Mouse (Mus musculus) thymus, adult 2 months (tissue): ENCODE measurements at regions not wholly inside any gene's neighbourhood (a gene's known extent, or its start where the extent isn't known, plus 50 kb on each side); places are given as distances from the start of the nearest gene placed in this dataset.
A peak's percentile ranks its signal among the peaks of the same experiment; 100 is the strongest.

Experiments
- DNase-seq: peaks from one replicate; pipeline ENCODE4 v3.0.0; 2021
- H3K27ac ChIP-seq: fragments of 200-500 bp; 2 replicates; pipeline ENCODE4 v1.5.1; 2012; ENCODE audit warnings: low read length, control low read depth; ENCODE audit not compliant: control insufficient read depth, insufficient read depth
- H3K27me3 ChIP-seq: fragments of 200-500 bp; 2 replicates; pipeline ENCODE4 v1.6.1; 2012; ENCODE audit warnings: mild to moderate bottlenecking, low read length, moderate library complexity, mixed read lengths; ENCODE audit not compliant: control insufficient read depth, insufficient read depth
- H3K36me3 ChIP-seq: fragments of 200-500 bp; 2 replicates; pipeline ENCODE4 v1.6.1; 2012; ENCODE audit warnings: mild to moderate bottlenecking, low read length, moderate library complexity; ENCODE audit not compliant: control insufficient read depth, insufficient read depth
- H3K4me1 ChIP-seq: fragments of 200-500 bp; replicated peaks from 2 replicates; pipeline ENCODE4 v1.6.1; 2012; ENCODE audit warnings: low read length; ENCODE audit not compliant: control insufficient read depth, insufficient read depth
- H3K4me3 ChIP-seq: fragments of 200-500 bp; 2 replicates; pipeline ENCODE4 v1.5.1; 2012; ENCODE audit warnings: mild to moderate bottlenecking, low read length, control low read depth, moderate library complexity; ENCODE audit not compliant: control insufficient read depth, insufficient read depth
- CTCF ChIP-seq: fragments of 200-500 bp; IDR thresholded peaks from 2 replicates; pipeline ENCODE4 v1.5.1; 2012; ENCODE audit warnings: mild to moderate bottlenecking, control low read depth, low read length, moderate library complexity, borderline replicate concordance; ENCODE audit not compliant: control insufficient read depth, poor library complexity, insufficient read depth; ENCODE audit errors: extremely low read depth
- POLR2A ChIP-seq: fragments of 200-500 bp; IDR thresholded peaks from 2 replicates; pipeline ENCODE4 v1.6.1; 2012; ENCODE audit warnings: mild to moderate bottlenecking, low read length, control low read depth, moderate library complexity; ENCODE audit not compliant: control insufficient read depth, poor library complexity, insufficient read depth; ENCODE audit errors: extremely low read depth
- WGBS: fragments of 180-500 bp; shearing (Covaris S2); methylation state at CpG from one replicate; pipeline ENCODE4 v1.1.7; 2018; 5-methylcytosine and 5-hydroxymethylcytosine counted together

DNA sequence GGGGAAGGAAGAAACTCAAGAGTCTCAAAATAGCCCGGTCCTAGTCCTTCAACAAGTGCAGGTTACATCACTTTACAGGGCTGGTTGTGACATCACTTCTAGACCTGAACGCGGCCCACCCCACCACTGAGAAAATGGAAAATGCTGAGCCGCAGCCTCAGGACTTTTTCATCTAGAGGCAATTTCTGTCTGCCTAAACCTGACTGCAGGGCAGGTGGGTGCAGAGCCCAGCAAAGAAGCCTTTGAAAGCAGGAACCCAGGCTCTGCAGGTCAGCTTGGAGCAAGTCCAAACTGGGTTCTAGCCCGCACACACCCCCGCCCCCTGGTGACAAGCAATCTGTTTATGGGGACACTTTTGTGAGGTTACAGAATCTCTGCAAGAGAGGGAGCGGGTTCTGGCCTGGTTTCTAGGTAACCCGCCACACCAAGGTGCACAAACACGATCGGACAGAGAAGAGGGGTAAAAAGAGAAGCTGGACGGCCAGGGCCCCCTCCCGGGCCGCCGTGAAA lies 96.7 kb downstream of the Tmco5 start:
- peaks cover 14% of the 10 kb centered on the region for H3K4me1 ChIP-seq
- peaks cover 3% of the 10 kb centered on the region; the same call in 1 of the 2 replicates for H3K27me3 ChIP-seq
- H3K27ac ChIP-seq, result no peak overlapping the region
- peak overlapping the region; percentile 36 for H3K4me3 ChIP-seq
- no peak for DNase-seq
- H3K36me3 ChIP-seq, result no peaks in the 10 kb centered on the region
- 7% methylated on average over 14 of the region's 14 CpGs for WGBS
- TF ChIP-seq CTCF, result no peak
- no peak for TF ChIP-seq POLR2A

DNA sequence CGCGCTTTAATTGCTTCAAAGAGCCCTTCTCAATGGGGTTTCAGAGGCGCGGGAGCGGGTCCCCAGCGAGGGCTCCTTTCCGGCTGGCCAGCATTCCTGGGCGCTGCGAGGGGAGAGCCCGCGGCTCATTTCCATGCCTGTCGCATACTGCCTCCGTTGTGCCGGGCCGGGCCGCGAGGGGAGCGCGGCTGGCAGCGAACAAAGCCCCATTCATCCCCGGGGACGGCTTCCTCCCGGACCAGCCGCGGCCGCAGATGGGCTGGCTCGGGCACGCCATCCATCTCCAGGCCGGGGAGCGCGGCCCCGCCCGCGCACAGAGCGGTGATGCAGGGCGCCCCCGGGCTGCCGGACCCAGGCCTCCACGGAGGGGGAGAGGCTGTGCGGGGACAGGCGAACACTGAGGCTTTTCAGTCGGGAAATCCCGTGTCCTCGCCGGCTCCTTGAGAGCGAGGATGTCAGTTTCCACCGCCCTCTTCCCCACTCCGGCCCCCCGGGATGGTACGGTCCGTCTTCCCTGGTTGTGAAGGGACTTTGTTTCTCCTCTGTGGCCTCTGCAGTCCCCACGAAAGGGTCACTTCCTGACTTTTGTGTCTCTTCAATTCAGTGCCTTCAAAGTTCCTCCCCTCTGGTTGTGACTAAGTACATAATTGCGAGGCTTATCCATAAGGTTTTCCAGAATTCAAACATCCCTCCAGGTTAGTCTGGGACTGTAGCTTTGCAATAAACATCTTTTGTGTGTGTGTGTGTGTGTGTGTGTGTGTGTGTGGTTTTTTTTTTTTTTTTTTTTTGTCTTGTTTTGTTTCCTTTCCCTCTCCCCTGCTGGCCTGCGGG lies 97.3 kb downstream of the Tmco5 start:
- Histone ChIP-seq H3K4me3 (peak overlapping the region; percentile 36), H3K36me3 (no peaks in the 10 kb centered on the region), H3K4me1 (peaks cover 14% of the 10 kb centered on the region), H3K27me3 (peaks cover 3% of the 10 kb centered on the region; the same call in 1 of the 2 replicates), H3K27ac (no peak overlapping the region)
- WGBS, result 1% methylated on average over 54 of the region's 54 CpGs
- peak; percentile 18 for DNase-seq
- TF ChIP-seq CTCF (no peak), POLR2A (no peak)

DNA sequence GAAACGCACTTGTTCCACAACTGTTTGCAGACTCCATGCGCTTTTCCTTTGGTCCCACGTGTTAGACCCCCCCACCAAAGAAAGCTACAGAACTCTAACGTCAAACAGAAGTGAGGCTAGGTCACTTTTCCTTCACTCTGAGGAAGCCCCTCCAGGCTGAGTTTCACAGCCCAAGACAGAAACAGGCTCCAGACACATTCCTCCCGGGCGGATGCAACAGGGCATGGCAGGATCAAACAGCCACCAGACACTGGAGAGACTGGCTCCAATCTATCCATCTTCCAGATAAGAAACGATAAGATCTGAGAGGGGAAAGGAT lies 97.9 kb downstream of the Tmco5 start:
- TF ChIP-seq POLR2A (no peak), CTCF (no peak)
- Histone ChIP-seq H3K27me3 (peaks cover 3% of the 10 kb centered on the region; the same call in 1 of the 2 replicates), H3K4me1 (peaks cover 14% of the 10 kb centered on the region), H3K36me3 (no peaks in the 10 kb centered on the region), H3K27ac (no peak overlapping the region), H3K4me3 (no peak overlapping the region)
- no peak for DNase-seq
- 35% methylated on average over 7 of the region's 7 CpGs for WGBS

DNA sequence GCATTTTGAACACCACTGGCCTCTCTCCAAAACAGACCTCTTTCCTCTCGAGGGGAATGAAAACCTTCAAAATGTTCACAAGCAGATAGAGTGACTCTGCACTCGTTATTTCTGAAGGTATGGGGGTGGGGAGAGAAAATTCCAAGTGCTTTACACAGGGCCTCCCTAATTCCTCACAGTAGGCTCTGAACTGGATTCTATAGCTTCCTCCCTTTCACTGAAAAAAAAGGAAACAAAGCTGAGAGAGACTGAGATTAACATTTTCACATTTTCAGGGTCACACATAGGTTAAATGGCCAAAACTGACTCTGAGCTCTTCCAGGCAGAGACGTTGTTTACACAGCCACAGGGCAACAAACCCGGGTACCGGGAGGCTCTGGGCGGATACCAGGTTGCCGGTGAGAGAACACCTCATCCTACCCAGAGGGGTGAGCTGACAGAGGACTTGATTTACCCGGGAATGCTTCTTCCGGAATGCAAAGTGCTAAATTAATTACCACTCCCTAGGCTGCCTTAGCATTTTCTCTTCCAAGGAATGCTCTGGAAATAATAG lies 98.5 kb downstream of the Tmco5 start:
- 72% methylated on average over 9 of the region's 9 CpGs for WGBS
- peaks cover 14% of the 10 kb centered on the region for H3K4me1 ChIP-seq
- H3K36me3 ChIP-seq, result no peaks in the 10 kb centered on the region
- no peak for DNase-seq
- H3K4me3 ChIP-seq, result no peak overlapping the region
- no peak overlapping the region for H3K27ac ChIP-seq
- no peak for TF ChIP-seq CTCF
- no peak for TF ChIP-seq POLR2A
- H3K27me3 ChIP-seq, result peaks cover 3% of the 10 kb centered on the region; the same call in 1 of the 2 replicates

DNA sequence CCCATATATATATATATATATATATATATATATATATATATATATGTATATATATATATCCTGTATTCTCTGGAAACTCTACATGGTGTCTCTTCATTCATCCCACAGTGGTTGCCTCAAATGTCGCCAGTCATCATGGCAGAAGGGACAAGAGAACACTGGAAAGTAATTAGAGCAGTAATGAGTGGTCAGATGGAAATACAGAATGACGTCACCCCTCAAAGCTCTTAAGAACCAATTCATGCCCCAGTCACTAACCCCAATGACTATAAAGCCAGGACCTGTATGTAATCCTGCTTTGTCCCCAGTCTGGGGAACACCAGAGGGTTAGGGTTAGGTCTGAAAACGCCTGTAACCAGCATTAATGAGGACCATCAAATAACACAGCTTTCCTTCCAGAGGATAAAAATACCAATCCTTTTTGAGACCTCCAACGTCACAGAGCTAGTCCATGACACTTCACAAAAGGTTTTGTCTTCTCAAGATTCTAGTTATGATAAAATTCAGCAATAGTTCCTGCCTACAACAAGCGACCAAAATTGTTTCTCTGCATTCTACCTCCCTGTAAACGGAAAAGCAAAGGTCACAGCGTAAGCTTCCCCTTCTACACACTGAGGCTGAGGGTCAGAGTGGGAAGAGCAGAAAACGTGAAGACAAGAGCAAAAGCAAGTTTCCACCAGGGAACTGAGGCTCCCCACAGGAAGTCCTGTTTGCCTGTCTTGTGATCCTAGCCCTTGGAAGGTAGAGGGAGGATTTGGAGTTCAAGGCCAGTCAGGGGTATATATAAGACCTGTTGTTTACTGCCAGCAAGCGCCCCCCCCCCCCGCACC lies 99.5 kb downstream of the Tmco5 start:
- H3K4me3 ChIP-seq, result no peak overlapping the region
- peaks cover 3% of the 10 kb centered on the region; the same call in 1 of the 2 replicates for H3K27me3 ChIP-seq
- 71% methylated on average over 10 of the region's 10 CpGs for WGBS
- H3K4me1 ChIP-seq, result peaks cover 14% of the 10 kb centered on the region
- DNase-seq, result no peak
- no peaks in the 10 kb centered on the region for H3K36me3 ChIP-seq
- H3K27ac ChIP-seq, result no peak overlapping the region
- no peak for TF ChIP-seq CTCF
- TF ChIP-seq POLR2A, result no peak

DNA sequence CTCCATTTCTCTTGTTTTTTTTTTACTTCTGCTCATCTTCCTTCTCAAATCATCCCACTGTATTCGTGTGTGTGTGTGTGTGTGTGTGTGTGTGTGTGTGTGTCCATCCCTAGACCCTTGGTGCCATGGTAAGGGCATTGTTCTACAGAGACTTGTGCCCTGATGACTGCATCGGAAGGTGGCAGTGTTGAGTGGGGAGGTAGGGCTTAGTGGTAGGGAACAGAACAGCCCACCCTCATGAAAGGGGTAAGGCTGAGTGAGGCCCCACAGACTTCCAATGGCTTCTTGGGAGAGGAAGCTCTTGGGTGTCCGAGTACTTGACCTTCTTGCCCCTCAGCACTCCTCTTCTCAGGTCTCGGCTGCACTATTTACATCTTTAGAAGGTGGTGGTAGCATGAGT lies 100.3 kb downstream of the Tmco5 start:
- no peak overlapping the region for H3K27ac ChIP-seq
- peaks cover 14% of the 10 kb centered on the region for H3K4me1 ChIP-seq
- no peak for DNase-seq
- H3K4me3 ChIP-seq, result no peak overlapping the region
- H3K27me3 ChIP-seq, result peaks cover 3% of the 10 kb centered on the region; the same call in 1 of the 2 replicates
- no peak for TF ChIP-seq POLR2A
- TF ChIP-seq CTCF, result no peak
- no peaks in the 10 kb centered on the region for H3K36me3 ChIP-seq
- WGBS, result 97% methylated on average over 4 of the region's 4 CpGs
